Mouse (Mus musculus) cerebellum, adult 9-10 months (tissue): ENCODE data around the gene Itpr2.

Experiments used
- DNase-seq: peaks from one replicate; pipeline ENCODE4 v3.0.0; 2022

Gene Itpr2

DNA sequence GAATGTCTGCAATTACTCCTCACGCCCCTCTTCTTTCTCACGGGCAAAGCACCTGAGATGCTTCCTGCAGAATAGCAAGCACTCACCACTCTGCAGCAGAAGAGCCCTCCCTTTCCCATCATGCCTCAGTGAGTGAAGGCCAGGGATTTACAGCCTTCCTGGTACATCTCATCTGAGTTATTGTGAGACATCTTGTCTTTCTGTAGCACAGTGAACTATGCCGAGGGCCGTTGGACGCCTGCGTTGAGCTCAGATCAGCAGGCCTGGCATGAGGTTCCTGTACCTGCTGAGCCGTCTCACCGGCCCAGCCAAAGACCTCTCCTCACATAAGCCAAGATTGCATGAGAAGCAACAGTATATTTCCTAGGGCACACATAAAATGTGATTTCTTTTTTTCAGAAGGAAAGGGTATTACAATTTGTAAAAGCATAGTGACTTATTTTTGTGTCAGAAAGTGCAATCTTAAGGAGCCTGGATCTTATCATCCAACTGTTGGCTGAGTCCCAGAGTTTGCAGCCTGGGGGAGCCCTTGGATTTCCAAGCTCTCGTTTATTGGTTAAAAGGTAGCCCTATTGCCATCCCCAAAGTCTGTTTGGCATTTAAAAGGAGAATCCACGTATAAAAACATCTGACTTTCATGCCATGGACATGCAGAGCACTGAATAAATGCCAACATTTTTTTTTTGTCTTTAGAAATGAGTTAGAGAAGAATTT, 158.2 kb downstream of the Itpr2 start:
- peak; percentile 64 for DNase-seq

DNA sequence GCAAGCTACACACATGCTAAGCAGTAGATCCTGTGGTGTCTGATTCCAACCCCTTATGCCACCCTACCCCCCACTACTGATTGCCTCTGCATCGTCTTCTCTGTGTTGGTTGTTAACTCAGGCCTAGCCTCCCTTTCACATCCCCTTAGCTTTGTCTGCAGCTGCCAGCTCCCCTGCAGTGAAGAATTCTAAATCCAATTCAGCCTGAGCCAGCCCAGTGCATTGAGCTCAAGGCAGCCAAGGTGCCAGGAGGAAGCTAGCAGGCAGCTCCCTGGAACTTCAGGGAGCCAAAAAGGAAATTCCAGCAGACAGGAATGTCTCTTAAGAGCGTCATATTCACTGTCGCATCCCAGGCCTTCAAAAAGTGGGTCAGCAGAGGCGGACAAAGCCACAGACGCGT, 159.0 kb downstream of the Itpr2 start:
- DNase-seq: peak; percentile 66

DNA sequence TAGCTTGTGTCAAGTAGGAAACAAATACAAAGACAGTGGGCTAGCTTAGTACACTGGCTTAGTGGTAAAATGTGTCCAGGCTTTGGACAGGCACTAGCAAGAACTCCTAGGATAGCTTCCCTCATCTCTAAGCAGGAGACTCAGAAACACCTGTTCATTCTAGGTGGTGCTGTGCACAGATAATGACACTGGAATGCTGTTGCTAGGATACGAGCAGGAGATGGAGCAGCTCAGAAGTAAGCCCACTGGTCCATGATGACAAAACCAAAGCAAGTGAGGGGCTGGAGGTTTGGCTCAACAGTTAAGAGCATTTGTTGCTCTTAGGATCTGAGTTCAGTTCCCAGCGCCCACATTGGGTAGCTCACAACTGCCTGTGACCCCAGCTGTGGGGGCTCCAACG, 160.1 kb downstream of the Itpr2 start:
- no peak for DNase-seq

DNA sequence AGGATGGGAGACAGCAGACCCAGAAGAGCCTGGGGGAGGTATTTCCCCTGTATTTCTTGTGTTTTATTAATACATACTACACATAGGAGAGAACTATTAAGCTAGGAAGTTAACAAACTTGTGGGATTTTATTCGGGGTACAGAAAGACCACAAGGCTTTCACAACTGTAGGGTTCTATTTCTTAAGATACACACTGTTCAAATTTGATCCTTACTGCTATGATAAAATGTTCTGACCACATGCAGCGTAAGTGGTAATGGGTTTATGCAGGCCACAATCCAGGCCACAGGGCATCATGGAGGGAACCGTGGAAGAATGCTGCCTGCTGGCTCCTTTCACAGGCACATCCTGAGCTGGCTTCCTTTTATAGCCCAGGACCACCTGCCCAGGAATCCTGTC, 160.6 kb downstream of the Itpr2 start:
- DNase-seq: no peak

GRCm38 (mm10) chr6:146340951-146341350, 161.1 kb downstream of the Itpr2 start:
- DNase-seq: no peak

- peak; percentile 42 for DNase-seq
These were observed 162.2 kb downstream of the Itpr2 start for GRCm38 (mm10) chr6:146339779-146340178.

- no peak for DNase-seq
These were observed 164.8 kb downstream of the Itpr2 start for GRCm38 (mm10) chr6:146337237-146337636.

GRCm38 (mm10) chr6:146335191-146335590, 166.8 kb downstream of the Itpr2 start:
- no peak for DNase-seq

DNA sequence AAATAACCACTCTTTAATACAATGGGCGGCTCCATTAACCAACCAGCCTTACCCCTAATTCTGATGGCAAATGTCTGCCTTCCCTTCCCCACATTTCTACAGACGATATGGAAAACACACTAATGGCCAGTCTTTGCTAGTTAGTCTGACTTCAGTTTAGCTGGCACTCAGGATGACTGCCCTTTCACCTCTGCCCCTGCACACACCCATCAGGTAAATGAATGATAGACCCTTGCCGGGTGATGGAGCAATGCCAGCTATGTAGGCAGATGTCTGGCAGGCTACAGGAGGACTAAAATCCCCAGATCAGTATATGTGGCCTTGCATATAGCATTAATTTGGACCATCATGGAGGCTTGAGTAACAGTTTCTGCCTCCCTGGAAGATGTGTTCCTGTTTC, 168.5 kb downstream of the Itpr2 start:
- no peak for DNase-seq

GRCm38 (mm10) chr6:146331017-146331669, 170.9 kb downstream of the Itpr2 start:
- no peak for DNase-seq

DNA sequence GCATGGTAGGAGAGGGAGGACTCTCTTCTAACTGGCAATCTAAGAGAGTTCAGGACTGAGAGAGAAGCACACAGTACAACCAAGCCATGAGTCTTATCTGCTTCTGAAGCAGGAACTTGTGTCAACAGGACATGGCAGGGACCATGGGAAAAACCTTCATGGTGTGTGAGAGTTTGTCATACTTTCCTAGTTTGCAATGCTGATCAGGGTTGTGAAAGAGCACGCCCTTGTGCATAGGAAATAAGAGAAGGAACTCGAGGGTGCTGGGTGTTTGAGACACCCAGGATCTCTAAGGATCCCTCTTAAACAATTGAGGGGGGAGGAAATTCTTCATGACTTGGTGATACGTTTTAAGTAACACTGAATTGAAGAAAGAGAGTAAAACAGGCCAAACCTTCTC, 172.9 kb downstream of the Itpr2 start:
- no peak for DNase-seq

GRCm38 (mm10) chr6:146326631-146327030, 175.4 kb downstream of the Itpr2 start:
- DNase-seq: no peak

- DNase-seq: no peak
These were observed 177.3 kb downstream of the Itpr2 start for GRCm38 (mm10) chr6:146324541-146325204.

GRCm38 (mm10) chr6:146322555-146322954, 179.5 kb downstream of the Itpr2 start:
- DNase-seq: no peak

GRCm38 (mm10) chr6:146321951-146322350, 180.1 kb downstream of the Itpr2 start:
- no peak for DNase-seq

- no peak for DNase-seq
These were observed 185.6 kb downstream of the Itpr2 start for GRCm38 (mm10) chr6:146316415-146316814.

- no peak for DNase-seq
These were observed 186.9 kb downstream of the Itpr2 start for GRCm38 (mm10) chr6:146315153-146315552.

DNA sequence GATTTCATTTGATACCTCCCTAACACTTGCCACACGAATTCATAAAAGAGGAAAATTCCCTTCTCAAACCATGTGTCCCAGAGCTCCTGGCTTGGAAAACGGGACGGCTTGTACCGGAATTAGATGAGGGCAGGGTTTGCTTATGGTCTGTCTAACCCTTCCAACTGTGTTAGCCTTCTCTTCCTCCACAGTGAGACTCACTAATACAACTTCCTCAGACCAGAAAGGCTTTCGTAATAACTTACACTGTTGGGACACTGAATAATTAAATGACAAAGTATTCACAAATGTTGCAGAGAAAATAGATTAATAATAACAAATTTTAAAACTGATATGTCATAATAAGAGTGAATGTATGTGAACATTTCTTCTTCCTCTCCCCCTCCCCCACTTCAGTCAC, 187.7 kb downstream of the Itpr2 start:
- DNase-seq: no peak

GRCm38 (mm10) chr6:146313396-146313795, 188.6 kb downstream of the Itpr2 start:
- DNase-seq: no peak

GRCm38 (mm10) chr6:146310210-146310609, 191.8 kb downstream of the Itpr2 start:
- no peak for DNase-seq

GRCm38 (mm10) chr6:146309335-146309734, 192.7 kb downstream of the Itpr2 start:
- no peak for DNase-seq

DNA sequence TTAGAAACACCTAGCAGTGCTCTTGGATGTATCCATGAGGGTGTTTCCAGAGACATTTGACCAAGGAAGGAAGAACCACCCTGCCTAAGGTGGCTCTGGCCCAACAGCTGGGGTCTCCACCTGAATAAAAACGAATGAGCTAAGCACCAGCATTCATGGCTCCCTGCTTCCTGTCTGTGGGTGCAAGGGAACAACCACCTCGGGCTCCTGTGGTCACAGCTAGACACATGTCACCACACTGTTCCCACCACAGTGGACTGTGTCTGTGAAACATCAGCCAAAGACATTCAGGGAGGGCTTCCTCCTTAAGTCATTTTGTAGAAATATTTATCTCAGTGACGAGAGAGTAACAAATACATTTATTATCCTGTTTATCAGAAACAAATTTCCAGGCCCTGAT, 196.0 kb downstream of the Itpr2 start:
- no peak for DNase-seq

DNA sequence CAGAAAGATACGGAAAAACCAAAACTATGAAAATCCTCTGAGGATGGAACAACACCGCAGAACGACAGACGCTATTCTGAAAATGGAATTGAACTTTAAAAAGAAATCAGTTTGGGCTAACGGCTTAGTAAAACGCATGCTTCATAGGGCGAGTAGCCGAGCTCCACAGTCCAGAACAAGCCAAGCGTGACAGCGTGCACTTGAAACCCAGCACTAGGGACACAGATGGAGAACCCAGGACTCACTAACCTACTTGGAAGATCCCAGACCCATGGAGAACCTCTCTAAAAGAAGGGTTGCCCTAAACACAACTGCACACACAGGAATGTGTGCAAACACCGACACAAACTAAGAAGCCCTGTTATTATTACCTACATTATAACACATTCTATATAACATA, 197.9 kb downstream of the Itpr2 start:
- DNase-seq: no peak

DNA sequence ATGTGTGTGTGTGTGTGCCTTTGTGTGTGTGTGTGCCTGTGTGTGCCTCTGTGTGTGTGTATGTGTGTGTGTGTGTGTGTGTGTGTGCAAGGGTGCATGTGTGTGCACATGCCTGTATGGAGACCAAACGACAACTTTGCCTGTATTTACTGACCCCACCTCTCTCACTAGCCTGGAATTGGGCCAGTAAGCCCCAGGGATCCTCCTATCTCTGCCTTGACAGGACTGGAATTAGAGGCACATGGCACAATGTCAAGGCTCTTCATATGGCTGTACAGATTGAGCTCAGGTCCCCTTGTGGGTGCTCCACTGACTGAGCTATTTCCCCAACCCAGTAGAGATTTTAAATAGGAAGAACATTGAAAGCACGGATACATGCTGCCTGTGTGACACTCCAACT, 198.7 kb downstream of the Itpr2 start:
- no peak for DNase-seq
